Mouse (Mus musculus) G1E (cell line): ENCODE results near the gene Tbx3. TPM values are rescaled to one million over a fixed set of nuclear protein-coding genes. Genes with fewer than 3 reads are reported as not detected.

ENCODE experiments used
- ATAC-seq: 2 replicates; pipeline ENCODE4 v1.8.0; 2016; ENCODE audit warnings: mild to moderate bottlenecking; ENCODE audit not compliant: insufficient number of reproducible peaks, poor library complexity, low FRiP score, severe bottlenecking; ENCODE audit errors: extremely low read depth
- DNase-seq: peaks from one replicate; pipeline ENCODE4 v3.0.0; 2012; ENCODE audit warnings: low spot score
- H3K27me3 ChIP-seq: 2 replicates; pipeline ENCODE4 v1.6.1; 2012; ENCODE audit warnings: mild to moderate bottlenecking, low read length, inconsistent platforms; ENCODE audit not compliant: insufficient read depth
- H3K36me3 ChIP-seq: replicated peaks from 2 replicates; pipeline ENCODE3; 2012; ENCODE audit warnings: mild to moderate bottlenecking, inconsistent platforms
- H3K4me1 ChIP-seq: 2 replicates; pipeline ENCODE4 v1.6.1; 2012; ENCODE audit warnings: low read depth, low read length, inconsistent platforms, mixed read lengths; ENCODE audit not compliant: insufficient read depth
- H3K4me3 ChIP-seq: 2 replicates; pipeline ENCODE4 v1.5.1; 2012; ENCODE audit warnings: low read depth, mild to moderate bottlenecking, inconsistent platforms, low read length, moderate library complexity, mixed read lengths
- H3K9me3 ChIP-seq: replicated peaks from 2 replicates; pipeline ENCODE4 v1.6.1; 2012; ENCODE audit warnings: inconsistent platforms
- CTCF ChIP-seq: IDR thresholded peaks from 2 replicates; pipeline ENCODE4 v1.5.1; 2012; ENCODE audit warnings: low read depth, low read length, inconsistent platforms, mixed read lengths
- GATA1 ChIP-seq: IDR thresholded peaks from 2 replicates; pipeline ENCODE4 v1.6.1; 2012; ENCODE audit warnings: borderline replicate concordance, low read length, inconsistent platforms, mixed read lengths
- GATA2 ChIP-seq: IDR thresholded peaks from 2 replicates; pipeline ENCODE4 v1.6.1; 2012; ENCODE audit warnings: low read depth, low read length, inconsistent platforms, borderline replicate concordance
- POLR2AphosphoS5 ChIP-seq: IDR thresholded peaks from 2 replicates; pipeline ENCODE4 v1.6.1; 2012; ENCODE audit warnings: low read depth, low read length, inconsistent platforms; ENCODE audit not compliant: insufficient replicate concordance
- TAL1 ChIP-seq: conservative IDR thresholded peaks from 2 replicates; pipeline ENCODE4 v1.6.1; 2012; ENCODE audit warnings: low read depth, low read length, inconsistent platforms, mixed read lengths
- polyA plus RNA-seq: library from polyadenylated mRNA; stranded (reverse); fragments of >175 nt; gene quantifications from 2 replicates; pipeline ENCODE4 v1.2.3, GENCODE M21; 2012
- total RNA-seq, 2 experiments: library from RNA; stranded (forward) in 1 of 2; stranded (reverse) in 1 of 2; fragments of 200-1000 nt in 1 of 2; fragments of >200 nt in 1 of 2; fragmentation: Nextera tagmentation in 1 of 2; gene quantifications; 2 replicates each; pipeline ENCODE4 v1.2.3; 2014 to 2017

The Tbx3 gene
- total and polyA plus RNA-seq, 3 experiments, result 0.05 TPM; not detected in 2

- Histone ChIP-seq H3K4me3 (no peak overlapping the region), H3K27me3 (no peaks in the 10 kb centered on the region), H3K36me3 (no peaks in the 10 kb centered on the region), H3K9me3 (peaks cover 65% of the 10 kb centered on the region), H3K4me1 (no peaks in the 10 kb centered on the region)
- TF ChIP-seq GATA2 (no peak), GATA1 (no peak), TAL1 (no peak), CTCF (no peak), POLR2AphosphoS5 (no peak)
- DNase-seq (no peak), ATAC-seq (no peak)
These were observed 23.5 kb upstream of the Tbx3 start for GRCm38 (mm10) chr5:119646965-119647364.

GRCm38 (mm10) chr5:119651135-119651965 is 19.1 kb upstream of the Tbx3 start:
- peaks cover 64% of the 10 kb centered on the region for H3K9me3 ChIP-seq
- ATAC-seq, result no peak
- H3K4me3 ChIP-seq, result no peak overlapping the region
- H3K4me1 ChIP-seq, result no peaks in the 10 kb centered on the region
- H3K27me3 ChIP-seq, result no peaks in the 10 kb centered on the region
- no peak for DNase-seq
- no peaks in the 10 kb centered on the region for H3K36me3 ChIP-seq
- no peak for TF ChIP-seq POLR2AphosphoS5
- no peak for TF ChIP-seq GATA1
- no peak for TF ChIP-seq CTCF
- TF ChIP-seq TAL1, result no peak
- no peak for TF ChIP-seq GATA2

GRCm38 (mm10) chr5:119656354-119656753 is 14.1 kb upstream of the Tbx3 start:
- no peaks in the 10 kb centered on the region for H3K36me3 ChIP-seq
- H3K4me3 ChIP-seq, result no peak overlapping the region
- H3K4me1 ChIP-seq, result no peaks in the 10 kb centered on the region
- no peak for TF ChIP-seq GATA2
- no peak for TF ChIP-seq TAL1
- no peak for TF ChIP-seq CTCF
- no peak for TF ChIP-seq POLR2AphosphoS5
- TF ChIP-seq GATA1, result no peak
- no peak for ATAC-seq
- H3K9me3 ChIP-seq, result peaks cover 73% of the 10 kb centered on the region
- no peak for DNase-seq
- H3K27me3 ChIP-seq, result no peaks in the 10 kb centered on the region

- H3K27me3 ChIP-seq, result no peaks in the 10 kb centered on the region
- no peaks in the 10 kb centered on the region for H3K36me3 ChIP-seq
- ATAC-seq (no peak), DNase-seq (no peak)
- TF ChIP-seq TAL1 (no peak), GATA2 (no peak), GATA1 (no peak), POLR2AphosphoS5 (no peak), CTCF (no peak)
- H3K4me1 ChIP-seq, result no peaks in the 10 kb centered on the region
- H3K9me3 ChIP-seq, result peaks cover 71% of the 10 kb centered on the region
- H3K4me3 ChIP-seq, result no peak overlapping the region
These were observed 13.6 kb upstream of the Tbx3 start for GRCm38 (mm10) chr5:119656856-119657255.

GRCm38 (mm10) chr5:119657362-119657761 is 13.1 kb upstream of the Tbx3 start:
- H3K9me3 ChIP-seq, result peaks cover 70% of the 10 kb centered on the region
- DNase-seq (no peak), ATAC-seq (no peak)
- TF ChIP-seq TAL1, result no peak
- H3K36me3 ChIP-seq, result no peaks in the 10 kb centered on the region
- no peaks in the 10 kb centered on the region for H3K4me1 ChIP-seq
- no peak overlapping the region for H3K4me3 ChIP-seq
- no peaks in the 10 kb centered on the region for H3K27me3 ChIP-seq

- Histone ChIP-seq H3K27me3 (no peaks in the 10 kb centered on the region), H3K9me3 (peaks cover 70% of the 10 kb centered on the region), H3K4me1 (no peaks in the 10 kb centered on the region), H3K36me3 (no peaks in the 10 kb centered on the region), H3K4me3 (no peak overlapping the region)
- no peak for ATAC-seq
- DNase-seq, result no peak
- TF ChIP-seq CTCF (no peak), GATA2 (no peak), POLR2AphosphoS5 (no peak), GATA1 (no peak), TAL1 (no peak)
These were observed 12.7 kb upstream of the Tbx3 start for GRCm38 (mm10) chr5:119657804-119658203.
